Mouse (Mus musculus) adrenal gland, adult 8-10 months (tissue): ENCODE data around the gene Nagpa. TPM values are rescaled to one million over a fixed set of nuclear protein-coding genes. Genes with fewer than 3 reads are reported as not detected.
A peak's percentile ranks its signal among the peaks of the same experiment; 100 is the strongest.
"Not testable (repeated sequence)": the region's sequence is repeated elsewhere in the genome, so short reads cannot be mapped to it uniquely, and the experiment has no call there.

Source experiments
- DNase-seq: peaks from one replicate; pipeline ENCODE4 v3.0.0; 2022
- total RNA-seq, 4 experiments: library from RNA; stranded (reverse); gene quantifications; 2 replicates each; pipeline ENCODE4 v1.2.4; 2022

The Nagpa gene
- total RNA-seq = 10 to 100 TPM; 28.2 to 37.9 (median 33.4) TPM

DNA sequence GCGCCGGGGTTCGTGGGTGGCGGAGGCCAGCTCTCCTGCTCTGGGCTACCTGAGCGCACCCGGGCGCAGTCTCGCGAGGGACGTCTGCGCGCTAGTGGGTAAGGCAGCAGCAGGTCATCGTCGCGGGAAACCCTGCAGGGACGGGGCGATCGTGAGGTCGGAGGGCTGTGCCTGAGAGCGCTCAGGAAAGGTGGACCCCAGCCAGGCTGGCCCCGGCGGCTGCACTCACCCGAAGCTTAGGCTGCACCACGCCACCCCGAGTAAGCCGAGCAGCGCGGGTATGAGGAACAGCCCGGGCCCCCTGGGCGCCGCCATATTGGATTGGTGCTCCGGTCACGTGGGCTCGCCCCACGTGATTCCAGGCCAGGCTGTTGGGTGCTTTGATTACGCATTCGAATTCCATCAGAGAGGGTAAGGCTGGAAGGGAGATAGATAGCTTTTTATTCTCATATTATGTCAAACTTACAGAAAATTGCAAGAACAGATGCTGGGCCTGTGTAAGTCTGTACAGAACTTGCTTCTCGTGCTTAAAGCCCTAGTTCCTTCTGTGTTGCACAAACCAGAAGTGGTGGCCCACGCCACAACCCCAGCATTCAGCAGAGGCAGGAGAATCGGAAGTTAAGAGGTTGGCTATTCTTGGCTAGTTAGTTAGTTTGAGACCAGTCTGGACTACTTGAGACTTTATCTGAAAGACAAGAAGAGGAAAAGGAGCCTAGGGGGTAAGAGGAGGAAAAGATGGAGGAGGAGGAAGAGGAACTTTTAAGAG, at the start of gene Nagpa:
Gene Nagpa, minus strand, starts transcription at position 345 of the 766 bp plus-strand sequence.
- DNase-seq = peak; percentile 70

DNA sequence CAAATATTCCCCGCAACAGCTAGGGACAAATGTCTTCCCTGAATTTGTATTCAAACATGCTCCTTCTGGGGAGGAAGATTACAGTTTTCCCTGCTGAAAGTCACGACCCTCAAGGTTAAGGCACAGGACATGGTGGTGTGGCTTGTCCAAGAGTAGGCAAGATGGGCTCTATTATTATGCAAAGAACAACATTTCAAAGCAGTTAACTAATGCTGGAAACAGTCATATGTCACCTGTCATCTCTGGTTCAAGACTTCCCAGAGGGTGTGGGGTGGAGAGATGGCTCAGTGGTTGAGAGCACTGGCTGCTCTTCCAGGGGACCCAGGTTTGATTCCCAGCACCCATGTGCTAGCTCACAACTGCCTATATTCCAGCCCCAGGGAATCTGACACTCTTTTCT, 48.4 kb upstream of the Nagpa start:
- DNase-seq = no peak

DNA sequence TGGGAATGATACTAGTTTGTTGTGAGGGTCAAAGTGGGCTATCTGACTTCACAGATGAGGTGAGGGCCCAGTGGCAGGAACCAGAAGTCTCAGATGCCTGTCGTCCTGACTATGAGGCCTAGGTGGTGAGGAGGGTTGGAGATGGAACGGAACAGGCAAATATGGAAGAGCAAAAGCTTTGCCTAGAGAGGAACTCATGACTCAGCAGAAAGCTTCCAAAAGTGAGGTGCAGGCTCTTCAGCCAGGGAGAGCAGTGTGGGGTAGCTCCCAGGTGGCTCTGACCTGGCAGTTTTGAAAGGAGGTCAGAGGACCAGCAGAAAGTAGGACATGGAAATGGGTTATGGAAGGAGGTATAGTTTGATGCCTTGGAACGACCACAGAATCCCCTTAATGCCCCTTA, 47.1 kb upstream of the Nagpa start:
- no peak for DNase-seq

DNA sequence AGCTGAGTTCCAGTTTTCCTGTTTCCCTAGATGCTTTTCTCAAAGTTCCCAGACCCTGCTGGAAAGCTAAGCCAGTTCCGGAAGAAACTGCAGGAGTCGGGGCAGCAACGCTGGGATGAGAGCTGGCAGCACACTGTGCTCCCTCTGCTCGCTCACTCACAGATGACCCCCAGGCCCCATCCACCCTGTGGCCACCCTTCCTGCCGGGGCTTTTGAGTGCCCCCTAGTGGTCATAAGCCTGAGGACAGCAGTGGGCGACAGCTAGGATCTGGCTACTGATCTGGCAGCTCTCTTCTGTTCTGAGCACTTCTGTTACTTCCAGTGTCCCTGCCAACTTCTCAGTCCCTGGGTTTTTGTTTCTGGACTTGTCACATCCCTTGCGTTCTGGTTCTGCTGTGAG, 40.6 kb upstream of the Nagpa start:
- DNase-seq = peak; percentile 57

DNA sequence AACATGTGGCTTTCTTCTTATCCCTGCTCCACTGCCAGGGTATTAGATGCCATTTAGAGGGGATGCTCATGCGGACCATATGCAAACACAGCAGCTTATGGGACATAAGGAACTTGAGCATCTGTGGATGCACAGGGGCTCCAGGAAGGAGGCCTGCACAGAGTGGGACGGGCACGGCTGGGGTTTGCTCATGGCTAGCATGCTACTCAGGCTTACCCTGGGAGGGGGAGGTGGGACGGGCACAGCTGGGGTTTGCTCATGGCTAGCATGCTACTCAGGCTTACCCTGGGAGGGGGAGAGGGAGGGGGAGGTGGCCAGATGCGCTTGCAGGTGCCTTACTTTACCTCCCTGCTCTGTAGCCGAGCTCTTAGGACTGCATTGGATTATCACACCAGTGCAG, 39.1 kb upstream of the Nagpa start:
- no peak for DNase-seq

DNA sequence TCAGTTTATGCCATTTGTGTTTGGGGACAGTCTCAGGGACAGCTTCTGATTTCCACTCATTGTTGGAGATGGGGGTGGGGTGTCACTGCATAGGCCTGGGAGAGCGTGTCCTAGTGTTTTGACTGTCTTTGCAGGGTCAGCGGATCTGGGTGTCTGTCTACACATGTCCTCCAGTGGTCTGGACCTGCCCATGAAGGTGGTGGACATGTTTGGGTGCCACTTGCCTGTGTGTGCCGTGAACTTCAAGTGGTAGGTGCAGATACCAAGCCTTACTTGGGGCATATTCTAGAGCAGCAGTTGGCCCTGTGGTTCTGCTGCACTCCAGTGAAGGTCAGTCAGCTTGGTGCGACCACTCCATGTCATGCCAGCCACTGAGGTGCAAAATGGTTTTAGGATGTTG, 38.5 kb upstream of the Nagpa start:
- no peak for DNase-seq

DNA sequence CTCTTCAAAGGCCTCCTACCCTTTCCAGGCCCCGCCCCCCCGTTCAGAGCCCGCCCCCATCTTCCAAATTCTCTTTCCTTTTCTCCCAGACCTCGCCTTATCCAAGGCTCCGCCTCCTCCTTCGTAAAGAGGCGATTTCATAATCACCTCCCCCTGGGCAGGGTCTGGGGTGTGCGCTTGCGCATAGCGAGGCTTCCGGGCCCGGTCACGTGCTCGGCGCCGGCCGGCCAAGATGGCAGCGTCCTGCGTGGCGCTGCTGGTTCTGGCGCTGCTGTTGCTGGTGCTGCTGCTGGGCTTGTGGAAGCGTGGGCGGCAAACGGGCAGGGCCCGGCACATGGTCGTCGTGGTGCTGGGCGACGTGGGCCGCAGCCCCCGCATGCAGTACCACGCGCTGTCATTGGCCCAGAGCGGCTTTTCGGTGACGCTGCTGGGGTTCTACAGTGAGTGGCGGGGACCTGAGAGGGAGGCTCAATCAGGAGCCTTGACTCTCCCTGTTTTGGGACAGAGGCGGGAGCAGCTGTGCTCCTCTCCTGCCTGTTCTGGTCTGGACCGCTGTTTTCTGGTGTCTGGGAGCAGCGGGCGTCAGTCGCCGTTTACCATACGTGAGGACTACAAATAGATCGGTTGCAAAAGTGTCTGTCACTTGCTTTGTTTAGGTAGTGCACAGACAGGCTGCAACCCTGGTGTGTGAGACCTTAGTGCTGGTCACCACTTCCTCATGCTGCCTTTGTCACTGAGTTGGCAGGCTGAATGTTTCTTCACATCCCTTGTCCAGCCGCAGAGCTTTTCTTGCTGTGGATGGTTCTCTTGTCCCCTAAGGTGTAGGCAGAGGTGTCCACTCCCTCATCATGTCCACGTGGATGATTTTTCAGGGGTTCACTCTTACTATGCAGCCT, 29.9 kb upstream of the Nagpa start, which contains the start of gene Alg1:
Gene Alg1, plus strand, starts transcription at position 204 of the 896 bp plus-strand sequence.
- peak; percentile 93 for DNase-seq

DNA sequence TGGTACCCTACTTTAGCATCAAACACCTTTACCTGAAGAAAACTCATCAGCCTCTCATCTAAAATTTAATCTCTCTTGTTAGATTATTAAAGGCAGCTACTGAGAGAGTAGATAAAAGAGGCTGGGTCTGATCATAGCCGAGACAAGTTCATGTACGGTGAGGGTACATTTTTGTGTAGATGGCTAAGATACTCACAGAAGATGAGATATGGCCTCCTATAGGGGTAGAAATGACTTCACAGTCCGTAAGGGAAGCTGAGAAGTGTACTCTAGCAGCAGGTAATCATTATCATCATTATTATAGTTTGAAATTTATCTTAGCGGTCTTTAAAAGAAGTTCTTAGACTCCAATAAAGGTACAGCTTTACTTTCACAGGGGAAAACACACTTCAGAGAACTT, 29.2 kb upstream of the Nagpa start:
- no peak for DNase-seq

DNA sequence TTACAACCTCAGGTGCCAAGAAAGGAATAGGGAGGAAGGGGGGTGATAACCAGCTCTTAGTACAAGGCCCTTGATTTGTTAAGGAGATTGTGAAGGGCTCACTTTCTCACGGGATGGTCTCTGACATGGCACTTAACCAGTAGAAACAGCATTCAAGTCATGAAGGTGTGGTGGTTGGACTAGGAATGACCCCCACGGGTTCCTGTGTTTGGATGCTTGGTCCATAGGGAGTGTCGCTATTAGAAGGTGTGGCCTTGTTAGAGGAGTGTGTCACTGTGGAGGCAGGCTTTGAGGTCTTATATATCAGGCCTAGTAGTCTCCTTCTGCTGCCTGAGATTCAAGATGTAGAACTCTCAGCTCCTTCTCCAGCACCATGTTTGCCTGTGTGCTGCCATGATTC, 24.3 kb upstream of the Nagpa start:
- not testable (repeated sequence) for DNase-seq

DNA sequence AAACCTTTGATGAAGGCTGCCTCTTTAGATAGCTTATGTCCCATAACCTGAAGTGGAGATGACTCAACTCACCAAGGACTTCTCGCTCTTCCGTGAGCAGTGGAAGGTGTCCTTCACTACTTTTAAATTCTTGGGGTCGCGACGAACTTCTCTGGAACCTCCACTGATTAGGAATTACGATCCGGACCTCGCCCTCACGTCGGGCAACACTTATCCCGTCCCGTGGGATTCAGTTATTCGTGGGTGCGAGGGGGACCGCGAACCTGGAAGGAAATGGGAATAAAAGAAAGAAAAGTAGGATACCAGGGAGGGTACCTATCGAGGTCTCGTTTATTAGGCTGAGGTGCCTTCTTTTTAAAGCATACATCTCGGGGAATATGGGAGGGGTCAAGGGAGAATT, 23.7 kb upstream of the Nagpa start:
- DNase-seq = not testable (repeated sequence)

DNA sequence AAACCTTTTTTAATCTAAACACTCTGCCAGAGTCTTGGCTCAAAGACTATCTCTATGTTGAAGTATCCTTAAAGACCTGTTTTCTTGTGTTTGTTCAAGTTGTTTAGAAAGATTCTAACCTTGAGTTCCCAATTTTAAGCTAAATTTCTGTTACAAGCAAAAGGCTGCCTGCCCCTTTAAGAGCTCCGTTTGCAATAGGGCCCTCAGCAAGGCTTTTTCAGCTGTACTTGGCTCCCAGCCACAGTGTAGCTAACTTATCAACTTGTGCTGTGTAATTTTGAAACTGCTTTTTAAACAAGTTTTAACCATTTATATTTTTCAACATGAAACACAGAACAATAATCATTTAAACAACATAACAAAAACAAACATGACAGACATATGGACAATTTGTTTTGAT, 22.7 kb upstream of the Nagpa start:
- DNase-seq = not testable (repeated sequence)

DNA sequence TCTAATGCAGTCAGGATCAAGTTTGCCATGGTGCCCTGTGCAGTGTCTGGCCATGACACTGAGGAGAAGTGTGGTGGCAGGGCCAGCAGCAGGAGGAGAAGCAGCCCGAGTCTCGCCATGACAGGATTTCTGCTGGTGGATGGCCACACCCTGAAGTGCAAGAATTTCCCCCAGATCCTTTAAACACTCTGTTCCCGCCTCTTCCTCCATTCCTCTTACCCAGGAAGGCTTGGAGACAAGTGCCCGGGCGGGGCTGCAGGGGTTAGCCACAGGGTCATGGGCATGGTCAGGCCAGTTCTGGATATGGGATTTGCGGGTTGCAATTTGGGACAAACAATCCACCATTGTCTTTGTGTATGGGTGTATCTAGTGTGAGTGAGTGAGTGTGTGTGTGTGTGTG, 18.3 kb upstream of the Nagpa start, which contains the start of gene AU021092:
Gene AU021092, minus strand, starts transcription at position 160 of the 400 bp plus-strand sequence.
- DNase-seq = peak; percentile 34

DNA sequence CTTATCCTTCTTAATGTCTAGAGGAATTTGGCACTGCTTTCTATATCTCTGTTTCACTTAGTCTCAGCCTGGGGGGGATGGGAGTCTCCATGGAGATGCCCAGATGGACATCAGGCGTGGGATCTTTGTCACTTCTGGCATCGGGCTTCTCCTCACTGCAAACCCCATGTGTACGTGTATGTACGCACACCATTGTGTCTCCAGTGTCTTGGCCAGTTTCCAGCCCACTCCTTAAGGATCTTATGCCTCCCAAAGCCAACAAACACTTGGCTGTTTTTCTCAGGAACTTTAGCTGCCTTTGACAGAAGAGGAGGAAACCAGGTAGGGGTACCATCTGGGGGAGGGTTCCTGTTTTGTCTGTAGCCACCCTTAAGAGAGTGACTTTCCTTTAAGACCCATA, 17.6 kb upstream of the Nagpa start:
- DNase-seq = no peak

DNA sequence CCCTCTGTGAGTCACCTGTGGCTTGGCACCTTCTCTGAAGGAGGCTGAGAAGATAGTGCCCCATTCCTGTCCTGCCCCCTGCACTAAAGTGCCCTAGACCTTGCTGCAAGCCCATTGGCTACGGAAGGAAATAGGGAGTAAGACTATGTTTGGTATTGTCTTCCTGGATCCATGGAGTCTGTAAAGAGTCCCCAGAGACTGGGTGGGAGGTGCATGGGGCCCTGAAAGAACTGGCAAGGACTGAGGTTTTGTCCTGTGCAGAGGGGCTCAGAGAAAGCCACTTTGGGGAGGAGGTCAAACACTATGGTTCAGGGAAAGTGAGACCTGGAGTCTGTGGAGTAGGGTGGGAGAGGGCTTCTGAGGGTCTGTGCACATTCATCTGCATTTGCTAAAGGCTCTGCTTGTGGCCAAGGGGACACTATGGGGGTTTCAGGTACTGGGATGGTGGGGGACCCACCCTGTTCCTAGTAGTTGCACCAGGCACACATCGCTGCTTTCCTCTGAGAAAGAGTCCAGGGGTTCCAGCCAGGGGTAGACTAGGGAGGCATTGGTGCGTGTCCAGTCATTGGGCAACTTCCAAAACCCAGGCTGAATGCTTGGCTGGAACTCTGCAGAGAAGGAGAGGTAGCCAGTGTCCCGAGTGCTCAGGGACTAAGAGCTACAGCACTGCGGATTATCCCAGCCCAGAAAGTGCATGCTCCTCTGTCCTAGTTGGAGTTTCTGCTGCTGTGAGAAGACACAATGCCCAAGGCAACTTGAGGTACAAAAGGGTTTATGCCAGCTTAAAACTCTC, 13.7 kb upstream of the Nagpa start:
- no peak for DNase-seq

DNA sequence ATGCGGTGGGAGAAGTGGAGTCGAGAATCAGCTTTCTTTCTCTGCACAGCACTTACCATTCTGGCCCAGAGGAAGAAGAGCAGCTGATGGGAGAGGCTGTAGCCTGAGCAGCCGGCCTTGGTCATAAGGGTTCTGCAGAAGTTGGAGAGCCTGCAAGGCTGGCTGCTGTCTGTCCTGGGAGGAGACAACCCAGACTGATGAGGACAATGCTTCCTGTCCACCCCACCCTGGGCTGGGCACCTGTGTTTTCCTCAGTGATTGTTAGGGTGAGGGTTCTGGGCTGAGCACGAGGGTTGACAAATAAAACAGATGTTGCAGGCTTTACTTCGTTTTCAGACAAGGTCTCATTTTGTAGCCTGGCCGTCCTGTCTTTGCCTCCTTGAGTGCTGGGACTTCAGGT, 12.9 kb upstream of the Nagpa start:
- DNase-seq = no peak

DNA sequence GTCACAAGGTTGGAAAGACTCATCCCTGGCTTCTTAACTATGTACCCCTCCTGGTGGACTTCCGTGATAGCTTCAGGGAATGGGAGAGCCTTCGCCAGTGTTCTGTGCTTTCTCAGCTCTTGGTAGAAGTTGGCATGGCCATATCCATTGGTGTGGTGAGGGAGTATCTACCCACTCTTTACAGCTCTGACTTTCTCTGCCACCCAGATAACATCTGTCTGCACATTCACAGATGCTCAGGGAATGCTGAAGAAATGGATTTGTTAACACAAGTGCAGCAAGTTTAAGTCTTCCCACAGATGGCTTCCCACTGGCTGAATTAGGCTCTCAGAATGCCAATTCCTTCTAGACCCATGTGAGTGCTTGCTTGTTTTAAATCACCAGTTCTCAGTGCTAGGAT, 10.3 kb upstream of the Nagpa start:
- no peak for DNase-seq

DNA sequence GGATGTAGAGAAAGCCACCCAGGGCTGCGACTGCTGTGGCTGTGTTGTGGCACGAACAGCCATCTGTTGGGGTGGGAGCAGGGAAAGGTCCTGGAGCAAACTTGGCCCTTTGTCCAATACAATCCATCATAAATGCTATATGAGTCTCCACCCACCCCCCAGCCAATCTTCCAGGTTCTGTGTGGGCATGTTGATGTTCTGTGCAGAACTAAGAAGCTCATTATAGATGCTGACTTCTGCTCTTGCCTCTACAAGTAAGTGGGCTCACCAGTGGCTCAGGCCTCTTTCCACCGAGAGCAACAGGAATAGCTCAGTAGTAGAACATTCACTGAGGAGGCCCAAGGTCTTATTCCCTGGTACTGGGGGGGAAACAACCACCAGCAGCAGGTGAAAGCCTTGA, 8.3 kb upstream of the Nagpa start:
- DNase-seq = no peak

DNA sequence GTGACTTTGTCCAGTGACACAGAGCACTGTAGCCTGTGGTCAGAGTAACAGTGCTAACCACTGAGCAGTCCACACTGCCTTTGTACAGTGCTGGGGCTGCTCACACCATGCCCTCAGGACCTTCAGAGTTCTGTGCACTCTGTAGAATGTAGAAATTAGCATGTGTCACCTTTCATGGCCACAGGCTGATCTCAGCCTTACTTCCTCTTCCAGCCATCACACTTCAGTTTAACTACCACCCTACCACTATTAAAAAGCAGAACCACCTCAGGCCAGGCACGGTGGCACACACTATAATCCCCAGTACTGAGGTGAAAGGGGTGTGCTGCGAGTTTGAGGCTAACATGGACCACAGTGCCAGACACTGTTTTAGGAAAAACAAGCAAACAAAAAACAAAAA, 6.6 kb upstream of the Nagpa start:
- no peak for DNase-seq

DNA sequence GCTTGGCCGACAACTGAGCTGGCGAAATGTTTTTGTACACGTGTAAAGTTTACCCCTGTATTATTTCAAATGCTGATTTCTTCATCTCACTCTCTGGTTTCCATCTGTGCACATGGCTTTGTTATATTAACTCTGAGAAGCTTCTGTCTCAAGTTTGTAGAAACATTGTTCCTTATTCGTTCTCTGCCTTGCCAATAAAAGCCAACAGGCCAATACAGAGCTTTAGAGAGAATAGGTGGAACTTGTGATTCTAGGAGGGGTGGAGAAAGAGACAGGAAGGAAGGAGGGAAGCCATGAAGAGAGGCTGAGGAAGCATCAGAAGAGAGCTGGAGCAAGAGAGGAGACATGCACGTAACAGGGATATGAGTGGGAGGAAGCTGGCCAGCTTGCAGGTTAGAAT, 2.2 kb upstream of the Nagpa start:
- DNase-seq = no peak

DNA sequence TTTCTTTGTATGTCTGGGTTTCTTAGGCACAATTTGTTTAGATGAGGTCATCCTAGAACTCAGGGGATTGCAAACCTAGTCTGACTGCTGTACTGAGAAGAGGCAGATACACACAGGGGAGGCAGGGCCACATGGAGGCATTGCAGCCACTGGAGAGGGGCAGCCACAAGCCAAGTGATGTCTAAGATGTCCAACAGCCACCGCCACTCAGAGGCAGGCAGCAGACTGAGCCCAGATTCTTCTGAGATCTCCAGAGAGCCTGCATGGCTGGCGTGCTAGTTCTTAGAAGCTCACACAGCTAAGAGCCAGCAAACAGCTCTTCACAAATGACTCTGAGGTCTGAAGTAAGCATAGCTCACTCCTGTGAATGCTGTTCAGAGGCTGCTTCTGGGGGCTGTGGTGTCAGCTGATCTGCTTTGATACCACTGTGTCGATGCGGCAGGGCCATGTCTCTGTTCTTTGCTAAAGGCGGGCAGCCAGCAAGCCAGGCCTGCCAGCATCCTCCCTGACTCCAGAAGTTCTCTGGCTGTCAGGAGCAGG, 1.7 kb upstream of the Nagpa start:
- DNase-seq = no peak

DNA sequence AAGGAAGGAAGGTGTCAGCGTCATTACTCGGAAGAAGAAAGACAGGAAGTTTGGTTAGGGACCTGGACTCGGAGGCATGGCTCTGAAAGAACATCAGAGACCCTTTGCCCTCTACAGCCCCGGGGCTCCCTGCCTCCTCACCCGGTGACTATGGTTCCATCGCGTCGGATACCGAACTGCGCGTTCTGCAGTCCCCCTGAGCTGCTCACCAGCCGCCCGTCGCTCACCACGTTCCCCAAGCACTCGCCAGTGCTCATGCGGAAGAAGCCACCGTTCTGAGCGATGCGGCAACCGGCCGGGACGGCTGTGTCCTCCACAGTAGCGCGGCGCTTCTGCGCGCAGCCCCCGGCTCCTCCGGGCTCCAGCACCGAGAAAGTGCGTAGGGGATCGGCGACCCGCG, 612 bp downstream of the Nagpa start:
- no peak for DNase-seq

DNA sequence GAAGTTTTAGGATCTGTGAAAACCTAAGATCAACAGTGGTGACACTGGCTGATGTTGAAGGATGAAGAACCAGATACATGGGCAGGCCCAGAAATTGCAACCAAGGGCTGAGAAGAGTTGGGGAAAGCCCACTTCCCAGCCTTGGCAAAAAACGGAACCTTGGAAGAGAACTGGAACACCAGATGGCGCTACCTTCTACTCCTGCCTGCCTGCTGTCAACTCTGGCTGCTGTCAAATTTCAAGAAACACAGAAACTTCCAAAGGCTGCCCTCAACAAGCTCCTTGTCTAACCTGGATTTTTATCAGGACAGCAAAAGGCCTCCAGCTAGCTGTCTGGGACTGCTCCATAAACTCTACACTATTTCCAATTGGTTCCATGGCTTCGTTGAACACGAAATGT, 1.1 kb downstream of the Nagpa start:
- no peak for DNase-seq

DNA sequence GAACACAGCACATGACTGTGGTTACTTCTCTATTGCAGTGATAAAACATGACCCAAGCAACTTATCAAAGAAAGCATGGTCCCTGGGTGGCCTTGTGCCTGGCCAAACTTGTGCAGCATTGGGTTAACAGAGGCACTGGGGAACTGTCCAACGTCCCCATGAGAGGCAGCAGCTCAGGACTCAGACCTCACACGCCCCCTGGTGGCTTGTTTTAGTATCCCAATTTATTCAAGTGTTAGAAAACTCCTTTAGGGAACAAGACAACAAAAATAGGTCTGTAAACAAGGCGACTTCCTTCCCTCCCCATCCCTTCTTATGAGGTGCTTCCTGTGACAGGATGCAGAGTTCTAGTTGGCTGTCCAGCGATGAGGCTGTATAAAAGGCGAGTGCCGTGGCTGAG, 8.7 kb downstream of the Nagpa start:
- peak; percentile 43 for DNase-seq
